Mouse (Mus musculus): ENCODE results near the gene Kctd4. TPM values are rescaled to one million over a fixed set of nuclear protein-coding genes. Genes with fewer than 3 reads are reported as not detected.
"Not testable (repeated sequence)": the region's sequence is repeated elsewhere in the genome, so short reads cannot be mapped to it uniquely, and the experiment has no call there.

The Kctd4 gene
- polyA plus RNA-seq (2016; fragmentation: Nextera tagmentation; extraction: Ambion mirVana) = 0.63 and 0.65 TPM in 2 replicates

GRCm38 (mm10) chr14:75954766-75955165 is at the start of gene Kctd4:
Gene Kctd4, plus strand, starts transcription at chr14:75955009.
- Histone ChIP-seq H3K4me3 (no peak within 1 kb of the TSS), H3K27me3 (ENCODE audit: low read depth, poor library complexity, severe bottlenecking) (no peaks in the 10 kb centered on the region), H3K9me3 (replicated peaks) (no peaks in the 10 kb centered on the region), H3K27ac (no peak within 1 kb of the TSS), H3K36me3 (no peaks in the 10 kb centered on the region), H3K4me1 (peaks cover 11% of the 10 kb centered on the region)
- no peak for DNase-seq (ENCODE audit: low spot score)
- 89% methylated on average over 7 of the region's 7 CpGs for WGBS

- no peak overlapping the region for H3K4me3 ChIP-seq
- H3K36me3 ChIP-seq = peaks cover 36% of the 10 kb centered on the region
- H3K27ac ChIP-seq = no peak overlapping the region
- WGBS = 93% methylated on average over 8 of the region's 8 CpGs
- H3K27me3 ChIP-seq (ENCODE audit: low read depth, poor library complexity, severe bottlenecking) = no peaks in the 10 kb centered on the region
- no peaks in the 10 kb centered on the region for H3K9me3 ChIP-seq (replicated peaks)
- DNase-seq (ENCODE audit: low spot score) = no peak
- H3K4me1 ChIP-seq = no peaks in the 10 kb centered on the region
These were observed 47.9 kb upstream of the Kctd4 start for GRCm38 (mm10) chr14:75906931-75907330.

- 0 out of 2 replicates have a peak, but pooled peaks cover 3% of the 10 kb centered on the region for H3K4me1 ChIP-seq
- H3K27me3 ChIP-seq (ENCODE audit: low read depth, poor library complexity, severe bottlenecking) = no peaks in the 10 kb centered on the region
- no peak for DNase-seq (ENCODE audit: low spot score)
- WGBS = 96% methylated on average over 6 of the region's 6 CpGs
- H3K27ac ChIP-seq = no peak overlapping the region
- H3K9me3 ChIP-seq (replicated peaks) = no peaks in the 10 kb centered on the region
- peaks cover 11% of the 10 kb centered on the region for H3K36me3 ChIP-seq
- no peak overlapping the region for H3K4me3 ChIP-seq
These were observed 42.8 kb upstream of the Kctd4 start for GRCm38 (mm10) chr14:75911968-75912367.

GRCm38 (mm10) chr14:75912665-75913064 is 42.1 kb upstream of the Kctd4 start:
- Histone ChIP-seq H3K9me3 (replicated peaks) (no peaks in the 10 kb centered on the region), H3K4me1 (0 out of 2 replicates have a peak, but pooled peaks cover 3% of the 10 kb centered on the region), H3K36me3 (peaks cover 14% of the 10 kb centered on the region), H3K27ac (no peak overlapping the region), H3K27me3 (ENCODE audit: low read depth, poor library complexity, severe bottlenecking) (no peaks in the 10 kb centered on the region), H3K4me3 (no peak overlapping the region)
- no peak for DNase-seq (ENCODE audit: low spot score)
- 95% methylated on average over 2 of the region's 2 CpGs for WGBS

GRCm38 (mm10) chr14:75923314-75924052 is 31.3 kb upstream of the Kctd4 start:
- Histone ChIP-seq H3K9me3 (replicated peaks) (no peaks in the 10 kb centered on the region), H3K4me1 (no peaks in the 10 kb centered on the region), H3K36me3 (no peaks in the 10 kb centered on the region), H3K4me3 (no peak overlapping the region), H3K27me3 (ENCODE audit: low read depth, poor library complexity, severe bottlenecking) (no peaks in the 10 kb centered on the region), H3K27ac (no peak overlapping the region)
- no peak for DNase-seq (ENCODE audit: low spot score)
- 95% methylated on average over 1 of the region's 1 CpGs for WGBS

GRCm38 (mm10) chr14:75929713-75930112 is 25.1 kb upstream of the Kctd4 start:
- not testable (repeated sequence) for H3K36me3 ChIP-seq; DNase-seq (ENCODE audit: low spot score); H3K9me3 ChIP-seq (replicated peaks); H3K27ac ChIP-seq; H3K27me3 ChIP-seq (ENCODE audit: low read depth, poor library complexity, severe bottlenecking); H3K4me3 ChIP-seq; H3K4me1 ChIP-seq
- WGBS = 94% methylated on average over 8 of the region's 8 CpGs

GRCm38 (mm10) chr14:75931266-75931665 is 23.5 kb upstream of the Kctd4 start:
- H3K36me3 ChIP-seq = no peaks in the 10 kb centered on the region
- H3K4me3 ChIP-seq = no peak overlapping the region
- WGBS = 95% methylated on average over 23 of the region's 23 CpGs

GRCm38 (mm10) chr14:75934359-75934758 is 20.4 kb upstream of the Kctd4 start:
- DNase-seq (ENCODE audit: low spot score) = no peak
- no peak overlapping the region for H3K4me3 ChIP-seq
- no peaks in the 10 kb centered on the region for H3K27me3 ChIP-seq (ENCODE audit: low read depth, poor library complexity, severe bottlenecking)
- WGBS = 87% methylated on average over 2 of the region's 2 CpGs
- H3K9me3 ChIP-seq (replicated peaks) = no peaks in the 10 kb centered on the region
- H3K27ac ChIP-seq = no peak overlapping the region
- no peaks in the 10 kb centered on the region for H3K4me1 ChIP-seq
- no peaks in the 10 kb centered on the region for H3K36me3 ChIP-seq

More at GRCm38 (mm10) chr14:75931266-75931665, 23.5 kb upstream of the Kctd4 start:
- no peaks in the 10 kb centered on the region for H3K4me1 ChIP-seq
- H3K27ac ChIP-seq = no peak overlapping the region
- DNase-seq (ENCODE audit: low spot score) = no peak
- H3K9me3 ChIP-seq (replicated peaks) = no peaks in the 10 kb centered on the region
- no peaks in the 10 kb centered on the region for H3K27me3 ChIP-seq (ENCODE audit: low read depth, poor library complexity, severe bottlenecking)

GRCm38 (mm10) chr14:75937714-75938113 is 17.1 kb upstream of the Kctd4 start:
- Histone ChIP-seq H3K9me3 (replicated peaks) (no peaks in the 10 kb centered on the region), H3K27ac (no peak overlapping the region), H3K36me3 (no peaks in the 10 kb centered on the region; the same call in 1 of the 2 replicates), H3K4me1 (no peaks in the 10 kb centered on the region), H3K27me3 (ENCODE audit: low read depth, poor library complexity, severe bottlenecking) (no peaks in the 10 kb centered on the region), H3K4me3 (no peak overlapping the region)
- no peak for DNase-seq (ENCODE audit: low spot score)
- WGBS = 74% methylated on average over 1 of the region's 1 CpGs

- Histone ChIP-seq H3K27me3 (ENCODE audit: low read depth, poor library complexity, severe bottlenecking) (no peaks in the 10 kb centered on the region), H3K27ac (no peak overlapping the region), H3K36me3 (no peaks in the 10 kb centered on the region; the same call in 1 of the 2 replicates), H3K9me3 (replicated peaks) (no peaks in the 10 kb centered on the region), H3K4me3 (no peak overlapping the region), H3K4me1 (no peaks in the 10 kb centered on the region)
- DNase-seq (ENCODE audit: low spot score) = no peak
- WGBS = 96% methylated on average over 1 of the region's 1 CpGs
These were observed 13.3 kb upstream of the Kctd4 start for GRCm38 (mm10) chr14:75941500-75941899.

GRCm38 (mm10) chr14:75942365-75942764 is 12.4 kb upstream of the Kctd4 start:
- H3K4me1 ChIP-seq = no peaks in the 10 kb centered on the region
- no peaks in the 10 kb centered on the region; the same call in 1 of the 2 replicates for H3K36me3 ChIP-seq
- DNase-seq (ENCODE audit: low spot score) = no peak
- H3K4me3 ChIP-seq = no peak overlapping the region
- H3K27me3 ChIP-seq (ENCODE audit: low read depth, poor library complexity, severe bottlenecking) = no peaks in the 10 kb centered on the region
- H3K9me3 ChIP-seq (replicated peaks) = no peaks in the 10 kb centered on the region
- H3K27ac ChIP-seq = no peak overlapping the region
- whole genome bisulfite sequencing = 96% methylated on average over 3 of the region's 3 CpGs

- 84% methylated on average over 3 of the region's 3 CpGs for WGBS
- no peaks in the 10 kb centered on the region for H3K4me1 ChIP-seq
These were observed 7.1 kb upstream of the Kctd4 start for GRCm38 (mm10) chr14:75947674-75948073.

GRCm38 (mm10) chr14:75953011-75953410 is 1.8 kb upstream of the Kctd4 start:
- DNase-seq (ENCODE audit: low spot score) = no peak
- H3K9me3 ChIP-seq (replicated peaks) = no peaks in the 10 kb centered on the region
- H3K36me3 ChIP-seq = peaks cover 5% of the 10 kb centered on the region; the same call in 1 of the 2 replicates
- H3K4me1 ChIP-seq = peaks cover 11% of the 10 kb centered on the region
- no peak overlapping the region for H3K4me3 ChIP-seq
- no peaks in the 10 kb centered on the region for H3K27me3 ChIP-seq (ENCODE audit: low read depth, poor library complexity, severe bottlenecking)
- no peak overlapping the region for H3K27ac ChIP-seq
- 59% methylated on average over 2 of the region's 2 CpGs for WGBS

More at GRCm38 (mm10) chr14:75947674-75948073, 7.1 kb upstream of the Kctd4 start:
- no peaks in the 10 kb centered on the region for H3K9me3 ChIP-seq (replicated peaks)
- H3K27ac ChIP-seq = no peak overlapping the region
- no peaks in the 10 kb centered on the region for H3K27me3 ChIP-seq (ENCODE audit: low read depth, poor library complexity, severe bottlenecking)
- no peak for DNase-seq (ENCODE audit: low spot score)
- peaks cover 5% of the 10 kb centered on the region; the same call in 1 of the 2 replicates for H3K36me3 ChIP-seq
- H3K4me3 ChIP-seq = no peak overlapping the region
